Mouse (Mus musculus) ovary, adult 18-20 months (tissue): ENCODE data around the gene Dnajc8.
"Not testable (repeated sequence)": the region's sequence is repeated elsewhere in the genome, so short reads cannot be mapped to it uniquely, and the experiment has no call there.

Experiments used
- DNase-seq: peaks from one replicate; pipeline ENCODE4 v3.0.0; 2022; ENCODE audit warnings: low spot score, mixed read lengths

Gene Dnajc8

GRCm38 (mm10) chr4:132515369-132516155 lies 19.8 kb upstream of the Dnajc8 start:
- peak; percentile 95 for DNase-seq

- DNase-seq, result no peak
Observed at GRCm38 (mm10) chr4:132518066-132518465, 17.3 kb upstream of the Dnajc8 start.

GRCm38 (mm10) chr4:132519188-132519587 lies 16.2 kb upstream of the Dnajc8 start:
- DNase-seq, result no peak

- DNase-seq, result no peak
Observed at GRCm38 (mm10) chr4:132524321-132524741, 11.0 kb upstream of the Dnajc8 start.

- DNase-seq, result no peak
Observed at GRCm38 (mm10) chr4:132524808-132525207, 10.5 kb upstream of the Dnajc8 start.

- DNase-seq, result no peak
Observed at GRCm38 (mm10) chr4:132526678-132527077, 8.7 kb upstream of the Dnajc8 start.

- DNase-seq, result no peak
Observed at GRCm38 (mm10) chr4:132527917-132528522, 7.3 kb upstream of the Dnajc8 start.

GRCm38 (mm10) chr4:132529344-132529743 lies 6.0 kb upstream of the Dnajc8 start:
- DNase-seq, result no peak

- DNase-seq, result no peak
Observed at GRCm38 (mm10) chr4:132530033-132530804, 5.1 kb upstream of the Dnajc8 start.

- peak; percentile 50 for DNase-seq
Observed at GRCm38 (mm10) chr4:132532496-132532895, 2.9 kb upstream of the Dnajc8 start.

GRCm38 (mm10) chr4:132532981-132533916 lies 2.1 kb upstream of the Dnajc8 start, which contains the start of gene Atpif1:
Gene Atpif1, minus strand, starts transcription at chr4:132533659.
- peak; percentile 87 for DNase-seq

GRCm38 (mm10) chr4:132539481-132539880 lies 4.1 kb downstream of the Dnajc8 start:
- DNase-seq, result no peak

- no peak for DNase-seq
Observed at GRCm38 (mm10) chr4:132541413-132541812, 6.1 kb downstream of the Dnajc8 start.

- DNase-seq, result no peak
Observed at GRCm38 (mm10) chr4:132542724-132543123, 7.4 kb downstream of the Dnajc8 start.

- DNase-seq, result no peak
Observed at GRCm38 (mm10) chr4:132545851-132546250, 10.5 kb downstream of the Dnajc8 start.

- DNase-seq, result no peak
Observed at GRCm38 (mm10) chr4:132554221-132554620, 18.9 kb downstream of the Dnajc8 start.

- DNase-seq, result no peak
Observed at GRCm38 (mm10) chr4:132554653-132555052, 19.3 kb downstream of the Dnajc8 start.

GRCm38 (mm10) chr4:132555550-132555949 lies 20.2 kb downstream of the Dnajc8 start:
- not testable (repeated sequence) for DNase-seq

GRCm38 (mm10) chr4:132563261-132563660 lies 27.9 kb downstream of the Dnajc8 start:
- DNase-seq, result no peak

- DNase-seq, result no peak
Observed at GRCm38 (mm10) chr4:132563965-132564364, 28.6 kb downstream of the Dnajc8 start, which contains the start of gene Ptafr. Gene Ptafr, plus strand, starts transcription at chr4:132564067.

- no peak for DNase-seq
Observed at GRCm38 (mm10) chr4:132565089-132565747, 29.9 kb downstream of the Dnajc8 start.
